Mouse (Mus musculus) megakaryocyte progenitor cell, adult 5-6 weeks (primary cell): ENCODE data around the gene Fam192a. TPM values are rescaled to one million over a fixed set of nuclear protein-coding genes. Genes with fewer than 3 reads are reported as not detected.

Source experiments
- ATAC-seq: replicated peaks from 2 replicates; pipeline ENCODE4 v1.8.0; 2016; ENCODE audit warnings: mild to moderate bottlenecking, moderate TSS enrichment, inconsistent platforms; ENCODE audit not compliant: poor library complexity
- total RNA-seq, 2 experiments: library from RNA; stranded (forward) in 1 of 2; stranded (reverse) in 1 of 2; fragments of 157-497, 149-512 nt in 1 of 2; fragments of 200-1000 nt in 1 of 2; gene quantifications; 2 replicates each; pipeline versions ENCODE4 v1.2.3 to v1.2.4; 2015 to 2017

The Fam192a gene
- total RNA-seq, 2 experiments from 2014 or later = 40.4 to 102 TPM

GRCm38 (mm10) chr8:94574159-94574907 lies 27.5 kb downstream of the Fam192a start:
- ATAC-seq = no peak

DNA sequence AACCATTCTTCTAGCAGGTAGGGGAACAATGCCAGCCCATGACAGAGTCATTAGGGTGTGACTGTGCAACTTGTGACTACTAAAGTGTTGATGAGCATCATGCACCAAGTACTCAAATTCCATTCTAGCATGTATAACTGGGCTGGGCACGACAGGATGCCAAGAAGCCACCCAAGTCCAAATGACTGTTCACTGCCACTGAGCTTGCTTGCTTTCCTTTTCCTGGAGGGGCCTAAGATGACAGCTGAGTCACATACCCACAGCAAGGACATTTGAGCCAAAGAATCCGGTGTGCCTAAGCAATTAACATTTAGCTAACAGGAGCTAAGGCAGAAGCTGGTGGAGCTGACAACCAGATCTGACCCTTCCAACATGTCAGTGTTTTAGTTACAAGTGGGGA lies 29.9 kb downstream of the Fam192a start:
- no peak for ATAC-seq

DNA sequence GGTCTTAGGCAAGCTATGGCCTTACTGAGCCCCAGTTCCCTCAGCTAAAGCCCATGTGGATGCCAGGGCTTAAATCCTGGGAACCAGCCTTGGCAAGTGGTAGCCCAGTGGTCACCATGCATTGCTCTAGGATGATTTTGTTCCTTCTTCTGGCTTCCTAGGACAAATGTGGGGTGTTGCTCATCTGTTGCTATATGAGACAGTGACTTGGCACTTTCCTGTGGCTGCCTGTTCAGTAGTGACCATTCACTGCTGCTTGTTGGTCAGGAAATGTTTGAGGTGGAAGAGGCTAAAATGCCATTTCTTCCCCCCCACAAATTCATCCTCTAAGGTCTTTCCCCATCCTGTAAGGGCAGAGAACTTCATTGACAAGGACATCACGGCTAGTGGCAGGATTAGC lies 32.4 kb downstream of the Fam192a start:
- no peak for ATAC-seq

DNA sequence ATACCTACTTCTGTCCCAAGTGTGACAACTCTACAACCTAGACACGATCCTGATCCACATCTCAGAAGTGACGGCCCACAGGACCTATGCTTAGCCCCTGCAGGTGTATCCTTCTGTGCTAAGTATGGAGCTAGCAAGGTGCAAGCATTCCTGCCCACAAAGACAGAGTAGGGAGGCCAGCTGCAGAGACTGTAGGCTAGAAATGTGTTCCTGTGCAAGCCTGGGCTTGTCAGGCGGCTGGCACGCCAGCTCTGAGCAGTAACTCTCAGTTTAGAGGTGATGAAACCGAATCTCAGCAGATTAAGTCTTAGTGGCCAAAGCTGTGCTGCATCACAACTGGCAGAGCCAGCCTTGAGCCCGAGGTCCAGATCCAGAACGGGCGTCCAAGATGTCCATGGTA lies 33.7 kb downstream of the Fam192a start:
- no peak for ATAC-seq

GRCm38 (mm10) chr8:94567159-94567849 lies 34.5 kb downstream of the Fam192a start:
- no peak for ATAC-seq

DNA sequence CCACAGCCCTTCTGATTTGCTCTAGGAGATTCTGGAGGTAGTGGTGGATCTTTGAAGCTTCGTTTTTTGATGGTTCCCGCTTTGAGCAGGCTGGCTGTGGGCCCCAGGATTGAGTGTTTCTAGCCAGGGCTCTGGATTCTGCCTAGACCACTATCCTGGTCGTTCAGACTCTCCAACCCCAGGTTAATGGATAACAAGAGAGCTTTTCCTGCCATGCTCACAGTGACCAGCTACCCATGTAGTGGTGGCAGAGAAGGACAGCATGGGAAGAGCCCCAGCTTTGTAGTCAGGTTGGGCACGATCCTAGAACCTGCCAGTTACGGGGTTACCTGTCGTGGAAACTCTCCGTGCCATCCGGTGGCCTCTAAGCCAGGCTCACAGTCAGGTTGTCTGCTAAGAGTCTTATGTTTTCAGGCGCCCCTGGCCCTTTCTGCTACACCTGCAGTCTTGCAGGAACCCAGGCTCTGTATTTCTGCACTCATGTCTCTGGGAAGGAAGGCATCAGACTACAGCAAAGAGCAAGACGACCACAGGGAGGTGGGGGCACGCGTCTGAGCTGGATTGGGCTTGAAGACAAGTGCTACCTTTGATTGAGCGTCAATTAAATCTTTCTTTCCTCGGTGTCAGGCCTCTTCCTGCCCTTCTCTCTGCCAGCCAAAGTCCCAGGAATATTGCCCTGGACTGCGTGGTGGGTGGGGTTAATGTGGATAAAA lies 35.2 kb downstream of the Fam192a start:
- ATAC-seq = no peak

DNA sequence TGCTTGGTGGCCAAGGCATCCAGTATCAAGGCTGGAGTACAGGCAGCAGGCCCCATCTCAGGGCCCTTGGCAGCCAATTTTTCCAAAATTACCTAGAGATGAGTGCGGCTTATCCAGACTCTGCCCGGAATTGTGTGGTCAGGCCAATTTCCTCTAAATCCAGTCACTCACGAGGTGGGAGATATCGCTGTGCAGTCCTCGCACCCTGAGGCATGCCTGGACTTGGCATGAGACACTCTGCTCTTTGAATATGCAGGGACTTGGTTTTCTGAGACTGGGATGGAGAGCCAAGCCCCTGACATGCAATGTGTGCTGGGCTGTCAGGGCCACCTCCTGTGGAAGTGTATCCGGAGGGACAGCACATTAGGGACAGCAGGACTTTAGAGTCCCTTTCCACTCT lies 35.8 kb downstream of the Fam192a start:
- no peak for ATAC-seq

GRCm38 (mm10) chr8:94564421-94564820 lies 37.4 kb downstream of the Fam192a start:
- ATAC-seq = no peak

DNA sequence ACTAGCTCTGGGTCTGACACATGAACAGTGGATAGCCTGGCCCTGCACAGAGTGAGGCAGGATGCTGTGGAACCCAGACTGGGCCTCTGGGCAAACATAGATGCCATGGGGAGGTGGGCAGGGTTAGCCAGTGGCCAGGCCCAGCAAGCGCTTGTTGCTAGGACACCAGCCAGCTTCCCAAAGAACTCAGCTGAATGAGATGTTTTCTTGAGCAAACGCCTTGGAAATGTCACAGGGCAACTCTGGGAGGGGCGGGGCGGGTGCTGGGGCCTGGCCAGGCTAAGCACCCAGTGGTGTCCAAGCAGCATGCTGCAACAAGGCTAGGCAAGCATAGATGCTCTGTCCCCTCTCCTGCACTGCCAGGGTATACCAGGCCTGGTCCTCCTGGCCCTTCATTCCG lies 40.5 kb downstream of the Fam192a start:
- no peak for ATAC-seq

DNA sequence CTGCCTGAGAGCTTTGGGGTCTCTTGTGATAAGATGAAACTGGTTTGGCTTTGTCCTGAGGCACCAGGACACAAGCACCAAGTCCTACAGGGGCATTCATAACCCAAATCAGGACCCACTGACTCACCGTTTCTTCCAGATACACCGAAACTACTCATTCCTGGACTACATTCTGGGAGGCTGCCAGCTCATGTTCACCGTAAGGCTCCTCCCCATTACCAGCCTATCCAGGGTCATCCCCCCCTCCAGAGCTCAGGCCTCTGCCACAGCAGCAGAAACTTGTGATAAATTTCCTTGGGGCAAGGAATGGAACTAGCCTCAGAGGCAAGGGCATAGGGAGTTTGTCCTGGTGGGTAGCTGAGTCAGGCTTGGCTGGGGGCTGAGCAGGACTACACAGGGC lies 44.5 kb downstream of the Fam192a start:
- ATAC-seq = no peak

GRCm38 (mm10) chr8:94552696-94553095 lies 49.1 kb downstream of the Fam192a start:
- ATAC-seq = peak; percentile 54

DNA sequence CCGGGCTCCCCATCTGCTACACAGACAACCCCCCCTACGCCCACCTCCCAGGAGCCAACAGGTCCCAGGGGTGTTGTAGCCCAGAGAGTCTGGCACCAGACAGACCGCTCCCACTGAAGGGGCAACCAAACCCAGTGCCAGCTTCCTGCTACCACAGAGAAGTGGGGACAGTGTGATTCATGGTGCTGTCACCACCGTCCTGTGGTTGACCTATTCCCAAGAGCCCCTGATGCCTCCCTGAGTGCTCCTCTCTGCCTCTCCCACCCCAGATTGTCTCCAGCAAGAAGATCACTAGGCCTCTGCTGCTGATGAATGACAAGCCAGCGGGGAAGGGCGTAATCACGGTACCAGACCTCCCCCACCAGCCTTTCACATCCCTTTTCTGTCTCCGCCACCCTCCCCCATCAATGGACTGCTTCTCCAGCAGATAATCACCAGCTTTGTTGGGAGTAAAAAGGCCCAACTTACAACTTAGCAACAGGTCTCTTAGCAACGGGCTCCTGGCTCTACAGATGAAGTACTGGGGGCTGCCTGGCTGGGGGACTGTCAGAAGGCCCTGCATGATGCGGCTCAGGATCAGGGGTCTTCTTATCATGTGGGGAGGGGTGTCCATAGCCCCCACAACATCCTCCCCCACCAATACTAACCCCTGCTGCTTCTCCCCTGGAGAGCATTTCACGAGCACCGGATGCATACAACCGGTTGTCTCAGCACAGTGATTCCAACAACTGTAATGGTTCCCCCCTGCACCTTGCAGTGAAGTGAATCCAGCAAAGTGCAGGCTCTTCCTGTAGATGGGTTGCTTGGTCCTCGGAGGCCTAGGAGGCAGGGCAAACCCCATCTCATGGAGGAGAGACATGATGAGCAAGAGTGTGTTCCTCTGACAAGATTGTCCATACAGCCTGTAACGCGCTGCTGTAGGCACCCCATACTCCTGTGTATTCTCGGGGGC lies 50.0 kb downstream of the Fam192a start:
- peak; percentile 47 for ATAC-seq

GRCm38 (mm10) chr8:94549998-94550397 lies 51.8 kb downstream of the Fam192a start:
- ATAC-seq = no peak

GRCm38 (mm10) chr8:94549482-94549881 lies 52.3 kb downstream of the Fam192a start:
- peak; percentile 51 for ATAC-seq

DNA sequence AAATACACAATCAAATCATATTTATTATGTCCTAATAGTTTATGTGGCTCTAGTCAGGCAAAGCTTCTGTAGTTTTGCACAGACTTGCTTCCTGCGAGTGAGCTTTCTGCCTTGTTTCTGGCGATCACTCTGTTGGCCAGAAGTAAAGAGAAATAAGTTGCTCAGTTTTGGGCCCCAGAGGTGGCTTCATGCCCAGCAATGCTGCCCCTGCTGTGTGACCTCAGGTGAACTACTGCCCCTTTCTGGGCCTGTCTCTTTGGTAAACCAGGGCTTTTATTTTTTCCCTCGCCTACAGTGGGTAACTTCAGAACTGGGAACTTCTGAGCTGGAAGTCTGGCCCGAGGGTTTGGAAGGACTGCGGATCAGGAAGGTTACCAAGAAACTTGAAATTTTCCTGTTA lies 52.8 kb downstream of the Fam192a start:
- ATAC-seq = no peak

DNA sequence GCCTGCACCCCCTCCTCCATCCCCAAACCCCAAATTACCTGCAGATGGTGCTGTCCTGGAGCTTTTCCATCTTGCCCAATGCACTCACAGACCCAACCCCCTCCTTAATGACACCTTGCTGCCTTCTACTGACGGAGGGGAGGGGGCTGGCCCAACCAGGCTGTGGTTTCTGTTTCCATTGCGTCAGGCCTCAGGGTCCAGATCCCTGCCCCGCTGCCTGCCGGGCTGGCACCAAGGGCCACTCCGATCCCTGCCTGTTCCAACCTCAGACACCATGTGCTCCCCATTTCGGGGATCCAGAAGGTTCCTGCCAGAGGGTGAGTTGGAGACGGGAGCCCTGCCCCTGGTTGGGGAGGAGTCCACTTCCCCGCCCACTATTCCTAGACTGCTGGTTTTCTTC lies 57.8 kb downstream of the Fam192a start:
- ATAC-seq = peak; percentile 33

- ATAC-seq = peak; percentile 76
Observed at GRCm38 (mm10) chr8:94540889-94541795, 60.7 kb downstream of the Fam192a start.

GRCm38 (mm10) chr8:94540025-94540424 lies 61.8 kb downstream of the Fam192a start:
- no peak for ATAC-seq

DNA sequence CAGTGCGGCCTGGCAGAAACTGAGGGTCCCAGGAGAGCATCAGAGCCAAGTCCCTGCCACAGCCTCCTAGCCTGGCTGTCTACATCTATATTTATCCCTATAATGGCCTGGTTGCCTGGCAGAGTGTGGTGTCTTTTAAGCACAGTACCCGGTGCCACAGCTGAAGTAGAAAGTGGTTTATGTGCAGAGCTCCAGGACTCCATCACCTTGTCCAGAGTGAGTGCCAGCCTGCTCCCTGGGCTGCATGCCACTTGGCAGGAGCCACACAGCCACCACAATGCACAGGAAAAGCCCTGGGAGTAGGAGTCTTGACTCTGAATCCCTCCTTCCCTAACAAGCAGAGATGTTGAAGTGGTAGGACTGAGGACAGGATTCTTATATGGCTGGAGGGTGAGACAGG lies 64.3 kb downstream of the Fam192a start:
- no peak for ATAC-seq

GRCm38 (mm10) chr8:94535631-94536030 lies 66.2 kb downstream of the Fam192a start:
- no peak for ATAC-seq
